Mouse (Mus musculus) megakaryocyte progenitor cell, adult 5-6 weeks (primary cell): ENCODE measurements around the gene Inmt. TPM values are rescaled to one million over a fixed set of nuclear protein-coding genes. Genes with fewer than 3 reads are reported as not detected.
"Not testable (repeated sequence)": the region's sequence is repeated elsewhere in the genome, so short reads cannot be mapped to it uniquely, and the experiment has no call there.

Experiments
- ATAC-seq: replicated peaks from 2 replicates; pipeline ENCODE4 v1.8.0; 2016; ENCODE audit warnings: mild to moderate bottlenecking, moderate TSS enrichment, inconsistent platforms; ENCODE audit not compliant: poor library complexity
- total RNA-seq, 2 experiments: library from RNA; stranded (forward) in 1 of 2; stranded (reverse) in 1 of 2; fragments of 157-497, 149-512 nt in 1 of 2; fragments of 200-1000 nt in 1 of 2; gene quantifications; 2 replicates each; pipeline versions ENCODE4 v1.2.3 to v1.2.4; 2015 to 2017

Inmt gene
- total RNA-seq (2015): not detected in 2 replicates
- total RNA-seq (2017): not detected in 2 replicates

DNA sequence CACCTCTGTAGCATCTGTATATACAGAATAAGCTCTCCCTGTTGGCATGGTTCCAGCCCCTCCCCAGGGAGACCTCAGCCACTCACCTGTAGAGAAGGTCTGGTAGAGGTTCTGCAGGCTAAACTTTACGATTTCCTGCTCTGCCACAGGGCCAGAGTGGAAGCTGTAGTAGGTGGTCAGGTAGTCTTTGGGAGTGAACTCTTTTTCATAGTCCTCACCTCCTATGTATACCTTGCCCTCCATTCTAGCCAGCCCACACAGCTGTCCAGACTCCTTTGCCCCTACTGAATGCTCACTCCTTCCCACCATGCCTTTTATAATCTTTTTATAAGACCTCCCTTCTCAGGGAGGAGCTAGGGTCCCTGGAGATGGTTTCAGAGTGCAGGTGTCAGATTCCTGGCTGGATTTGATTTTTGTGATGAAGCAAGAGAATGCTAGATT lies at the start of gene Inmt:
Inmt (minus strand) TSS at position 303 of the 441 bp plus-strand sequence.
- ATAC-seq: no peak

DNA sequence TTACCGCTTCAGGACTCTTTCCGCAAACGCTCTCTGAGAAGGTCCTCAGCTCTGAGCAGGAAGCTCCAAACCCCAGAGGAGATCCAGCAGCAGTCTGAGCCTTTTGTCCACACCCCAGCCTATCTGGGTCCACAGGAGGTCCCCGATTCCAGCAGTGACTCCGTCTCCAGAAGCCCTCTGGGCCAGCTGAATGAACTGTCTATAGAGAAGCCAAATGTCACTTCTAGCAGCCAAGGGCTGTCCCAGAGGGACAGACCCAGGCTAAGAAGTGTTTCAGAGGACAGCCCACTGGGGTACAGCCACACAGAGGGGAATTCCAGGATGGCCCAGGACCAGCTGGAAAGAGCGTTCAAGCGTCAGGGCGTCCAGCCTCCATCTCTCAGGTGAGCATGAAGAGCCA lies 49.1 kb upstream of the Inmt start:
- no peak for ATAC-seq

DNA sequence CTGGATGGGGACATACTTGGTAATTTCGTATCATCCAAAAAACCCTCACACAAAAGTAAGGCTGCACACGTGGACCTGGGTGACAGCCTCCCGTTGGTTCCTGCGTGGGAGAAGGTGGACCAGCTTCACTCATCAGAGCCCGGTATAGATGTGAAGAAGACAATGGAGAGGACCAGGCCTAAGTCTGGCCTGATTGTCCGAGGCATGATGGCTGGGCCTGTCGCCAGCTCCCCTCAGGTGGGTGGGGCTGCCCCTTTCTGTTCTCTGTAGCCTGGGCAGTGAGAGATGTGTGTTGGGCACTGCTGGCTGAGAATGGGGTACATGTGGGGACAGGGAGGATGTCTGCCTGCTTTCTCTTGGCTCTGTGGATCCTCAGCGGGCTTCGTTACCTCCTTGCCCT lies 43.4 kb upstream of the Inmt start:
- no peak for ATAC-seq

DNA sequence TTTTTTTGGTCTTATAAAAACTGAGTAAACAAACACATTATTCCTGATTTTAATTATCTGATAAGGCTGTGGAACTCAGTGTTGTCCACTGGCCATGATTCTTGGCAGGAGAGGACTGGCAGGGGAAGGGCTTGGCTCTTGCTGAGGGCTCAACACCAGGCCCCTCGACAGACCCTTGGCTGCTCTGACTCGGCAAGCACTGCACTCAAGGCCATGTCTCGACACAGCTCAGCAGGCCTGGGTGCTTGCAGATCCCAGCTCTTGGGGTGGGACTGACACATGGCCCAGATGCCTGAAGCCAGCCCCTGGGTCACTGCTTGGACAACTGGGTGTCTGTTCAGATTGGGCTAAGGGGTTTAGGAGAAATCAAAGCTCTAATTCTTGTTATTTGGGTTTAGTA lies 39.7 kb upstream of the Inmt start:
- no peak for ATAC-seq

DNA sequence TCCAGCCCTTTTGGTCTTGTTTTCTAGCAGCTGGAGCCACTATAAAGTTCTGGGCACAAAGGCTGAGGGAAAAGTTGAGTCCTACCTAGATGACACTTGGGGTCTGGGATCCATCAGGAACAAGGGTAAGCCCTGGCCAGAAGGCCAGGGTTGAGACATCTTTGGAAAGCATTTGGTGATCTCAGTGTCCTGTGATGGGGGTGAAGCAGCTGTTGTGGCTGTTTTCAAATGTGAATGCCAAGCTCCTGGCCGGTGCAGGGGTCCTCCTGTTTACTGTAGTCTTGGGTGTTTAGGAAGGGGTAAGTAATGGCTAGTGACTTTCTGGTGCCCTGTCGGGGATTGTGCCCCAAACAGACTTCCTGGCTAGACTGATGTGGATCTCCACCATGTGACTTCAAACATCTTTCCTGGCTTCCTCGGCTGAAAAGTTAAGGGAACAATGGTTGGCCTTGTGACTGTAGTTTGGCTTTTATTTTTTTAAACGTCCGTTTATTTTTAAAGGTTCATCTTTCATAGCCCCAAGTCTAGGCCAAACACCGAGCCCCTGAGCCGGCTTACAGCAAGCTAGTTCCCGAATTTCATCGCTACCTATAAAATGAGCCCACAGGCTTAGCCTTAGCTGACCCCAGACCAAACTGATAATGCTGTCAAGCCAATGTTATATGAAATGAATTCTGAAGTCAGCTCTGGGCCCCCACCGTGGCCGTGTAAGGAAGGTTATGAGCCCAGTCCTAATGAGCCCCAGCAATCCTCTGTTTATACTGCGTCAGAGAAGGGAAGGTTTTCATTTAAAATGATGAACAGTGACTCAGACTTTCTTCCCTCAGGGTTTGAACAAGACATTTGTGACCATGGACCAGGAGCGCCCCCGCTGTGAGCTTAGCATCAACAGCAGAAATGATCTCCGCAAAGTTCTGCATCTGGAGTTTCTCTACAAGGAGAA lies 35.9 kb upstream of the Inmt start:
- no peak for ATAC-seq

DNA sequence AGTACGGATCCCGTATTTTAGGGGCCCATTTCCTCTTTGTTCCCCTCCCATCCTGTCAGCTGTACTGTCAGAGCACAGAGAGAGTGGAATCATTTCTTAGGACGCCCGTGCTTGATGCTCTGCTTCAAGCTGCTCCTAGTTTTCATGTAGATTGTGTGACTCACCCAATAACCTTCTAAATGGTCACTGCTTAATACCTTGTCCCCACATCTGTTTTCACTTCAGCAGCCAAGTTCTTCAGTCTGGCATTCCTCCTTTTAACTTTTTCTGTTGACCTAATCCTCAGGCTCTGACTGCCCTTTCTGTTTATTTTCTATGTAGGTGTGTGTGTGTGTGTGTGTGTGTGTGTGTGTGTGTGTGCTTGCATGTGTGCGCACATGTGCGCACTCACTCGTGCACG lies 32.9 kb upstream of the Inmt start:
- ATAC-seq: no peak

DNA sequence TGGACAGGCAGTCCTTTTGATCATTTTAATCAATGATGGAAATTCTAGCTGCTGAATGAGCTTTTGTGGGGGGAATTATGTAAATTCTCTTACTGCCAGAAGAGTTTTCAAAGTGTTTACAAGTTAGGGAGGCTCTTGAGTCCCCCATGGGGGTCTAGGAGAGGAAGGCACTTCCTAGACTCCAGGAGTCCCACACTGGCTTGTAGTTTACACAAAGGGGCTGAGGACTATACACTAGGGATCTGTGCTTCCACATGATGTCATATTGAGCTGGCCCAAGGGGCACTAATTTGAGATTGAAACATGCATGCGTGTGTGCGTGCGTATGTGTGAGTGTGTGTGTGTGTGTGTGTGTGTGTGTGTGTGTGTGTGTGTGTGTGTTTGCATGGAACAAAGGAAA lies 29.1 kb upstream of the Inmt start:
- ATAC-seq: no peak

DNA sequence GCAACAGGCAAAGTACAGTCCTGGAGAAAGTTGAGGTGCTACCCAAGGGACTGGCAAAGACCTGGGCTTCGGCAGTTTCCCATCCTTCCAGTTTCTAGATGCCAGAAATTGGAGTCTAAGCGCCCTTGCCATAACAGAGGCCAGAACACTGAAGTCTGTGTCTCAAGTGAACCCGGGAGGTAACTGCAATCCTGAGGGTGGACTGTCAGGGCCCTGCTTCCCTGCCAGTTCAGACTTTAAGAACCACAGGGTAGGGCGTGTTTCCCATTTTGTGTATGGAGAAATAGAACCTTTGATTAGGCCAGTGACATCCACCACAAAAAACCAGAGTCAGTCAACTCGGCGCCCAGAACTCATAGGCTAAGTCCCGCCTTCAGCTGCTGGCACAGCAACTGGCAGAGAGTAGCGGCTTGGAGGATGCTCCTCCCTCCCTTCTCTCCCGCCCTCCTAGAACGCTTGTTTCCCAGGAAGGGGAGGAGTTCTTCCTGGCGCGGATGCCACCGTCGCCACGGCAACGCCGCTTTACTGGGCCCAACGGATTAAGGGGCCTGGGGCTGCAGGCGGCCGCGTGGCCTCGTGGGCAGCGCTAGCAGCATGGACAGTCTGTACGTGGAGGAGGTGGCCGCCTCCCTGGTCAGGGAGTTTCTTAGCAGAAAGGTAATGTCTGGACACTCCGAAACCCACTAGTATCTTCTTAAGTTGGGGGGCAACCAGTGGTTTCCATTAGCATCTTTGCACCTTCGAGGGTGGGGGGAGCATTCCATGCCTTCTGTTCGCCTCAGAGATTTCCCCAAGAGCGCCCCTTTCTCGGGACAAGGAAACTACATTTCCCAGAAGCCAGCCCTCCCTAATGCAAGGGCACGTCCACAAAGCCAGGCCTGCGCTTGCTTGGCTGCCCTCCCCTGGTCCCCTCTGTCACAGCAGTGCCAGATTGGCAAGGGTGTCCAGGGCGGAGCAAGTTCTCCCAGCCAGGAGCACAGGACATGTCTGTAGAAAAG lies 28.4 kb upstream of the Inmt start, which contains the start of gene Mindy4:
Mindy4 (plus strand) TSS at position 471 of the 998 bp plus-strand sequence.
- ATAC-seq: peak; percentile 95

DNA sequence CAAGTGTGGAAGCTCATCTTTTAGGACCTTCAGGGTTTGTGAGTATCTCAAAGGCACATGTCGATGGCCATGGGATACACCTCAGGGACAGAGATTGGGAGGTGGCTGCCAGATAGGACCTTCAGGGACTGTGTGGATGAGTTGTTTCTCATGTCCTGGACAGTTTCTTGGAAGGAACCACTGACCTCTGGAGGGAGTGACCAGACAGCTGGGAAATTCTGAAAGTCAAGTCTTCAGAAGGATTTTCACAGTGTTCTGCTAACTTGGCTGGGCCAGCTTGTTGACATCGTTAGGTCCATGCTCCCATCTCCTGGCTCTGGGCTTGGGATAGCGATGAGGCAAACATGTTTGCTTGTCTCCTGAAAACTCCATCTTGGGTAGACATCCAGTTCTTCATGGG lies 24.2 kb upstream of the Inmt start:
- ATAC-seq: no peak

DNA sequence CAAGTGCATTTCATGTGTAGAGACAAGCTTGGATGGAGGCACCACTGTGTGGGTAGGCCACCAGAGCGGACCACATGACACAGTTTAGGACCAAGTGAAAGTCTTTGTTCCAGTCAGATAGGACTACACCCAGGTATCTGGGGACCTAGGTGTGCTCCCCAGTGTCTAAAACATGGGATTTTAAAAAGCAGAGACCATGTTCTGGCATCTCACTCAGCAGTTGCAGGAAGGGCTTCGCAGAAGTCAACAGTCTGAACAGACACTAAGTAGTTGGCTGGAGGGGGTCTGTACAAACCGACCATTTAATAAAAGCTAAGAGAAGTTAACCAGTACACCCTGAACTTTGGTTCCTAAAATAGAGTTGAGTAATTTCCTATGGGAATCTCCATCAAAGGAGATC lies 18.3 kb upstream of the Inmt start:
- no peak for ATAC-seq

DNA sequence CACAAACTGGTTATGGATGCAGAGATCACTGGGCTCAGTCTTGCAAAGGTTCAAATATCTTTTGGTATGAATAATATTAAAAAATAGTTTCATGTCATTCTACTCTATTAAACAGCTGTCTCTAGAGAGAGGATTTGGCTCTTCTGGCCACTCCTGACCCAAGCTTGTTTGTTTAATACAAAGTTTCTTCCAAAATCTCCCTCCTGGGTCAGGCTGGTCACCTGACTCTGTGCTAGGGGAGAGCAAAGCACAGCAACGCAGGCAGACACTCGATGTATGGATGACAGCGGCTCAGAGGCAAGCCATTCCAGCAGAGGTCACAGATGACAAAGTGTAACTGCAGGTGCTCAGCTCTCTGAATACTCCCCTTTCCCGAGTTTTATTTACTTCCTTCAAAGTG lies 16.7 kb upstream of the Inmt start:
- no peak for ATAC-seq

DNA sequence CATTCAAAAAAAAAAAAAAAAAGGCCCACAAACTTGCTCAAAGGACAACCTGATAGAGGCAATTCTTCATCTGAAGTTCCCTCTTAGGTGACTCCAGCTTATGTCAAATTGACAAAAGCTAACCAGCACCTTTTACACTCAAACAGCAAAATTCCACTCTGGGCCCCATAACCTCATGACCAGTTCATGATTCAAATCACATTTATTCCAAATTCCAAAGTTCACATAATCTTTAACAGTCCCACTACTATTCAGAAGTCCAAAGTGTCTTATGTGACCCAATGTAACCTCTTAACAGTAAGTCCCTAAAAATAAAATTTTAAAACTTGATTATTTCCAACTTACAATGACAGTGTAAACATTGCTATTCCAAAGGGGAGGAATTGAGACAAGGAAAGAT lies 14.6 kb upstream of the Inmt start:
- ATAC-seq: no peak

DNA sequence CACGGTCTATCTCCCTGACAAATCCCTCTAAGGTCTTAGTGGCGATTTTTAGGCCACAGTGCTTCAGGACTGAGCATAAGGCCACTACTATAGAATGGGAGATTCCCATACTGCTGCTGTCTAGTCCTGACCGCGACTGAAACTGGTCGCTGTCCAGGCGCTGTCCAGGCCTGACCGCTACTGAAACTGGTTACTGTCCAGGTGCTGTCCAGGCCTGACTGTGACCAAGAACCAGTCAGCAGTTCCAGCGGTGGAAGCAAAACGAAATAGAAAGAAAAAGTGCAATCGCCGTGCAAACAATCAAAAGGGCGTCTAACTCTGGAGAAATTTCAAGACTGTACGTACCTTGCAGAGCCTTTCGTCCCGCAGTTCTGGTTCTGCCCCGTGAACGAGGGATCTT lies 13.0 kb upstream of the Inmt start:
- not testable (repeated sequence) for ATAC-seq

DNA sequence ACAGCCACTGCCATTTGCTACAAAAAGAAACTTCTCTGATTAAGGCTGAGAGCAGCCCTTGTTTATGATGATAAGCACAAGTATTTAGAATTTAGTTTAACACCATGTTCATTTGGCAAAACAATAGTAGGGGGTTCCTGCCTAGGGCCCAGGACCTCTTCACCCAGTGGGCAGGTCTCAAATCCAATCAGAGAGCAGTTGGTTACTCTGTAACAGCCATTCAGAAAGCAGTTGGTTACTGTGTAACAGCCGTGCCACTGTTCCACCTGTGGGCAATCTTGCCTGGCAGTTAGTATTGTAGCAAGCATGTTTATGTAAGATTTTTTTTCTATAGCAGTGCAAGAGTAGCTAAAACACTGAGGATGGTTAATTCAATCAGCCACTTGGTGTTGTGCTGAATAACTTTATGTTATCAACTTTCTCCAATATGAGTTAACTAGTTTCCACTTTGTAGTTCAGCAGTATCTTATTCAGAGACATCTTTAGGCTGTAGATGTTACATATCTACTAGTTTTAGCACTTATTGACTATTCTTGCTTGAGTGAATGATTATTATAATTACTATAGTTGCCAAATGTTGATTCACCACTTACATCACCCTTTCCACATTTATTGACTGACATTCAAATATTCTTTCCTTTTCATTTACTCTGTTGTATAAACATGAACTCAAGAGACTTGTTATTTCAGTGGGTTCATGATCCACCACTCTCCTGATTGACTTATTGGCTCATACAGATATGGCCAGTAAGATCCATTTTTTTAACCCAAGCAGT lies 8.0 kb upstream of the Inmt start:
- no peak for ATAC-seq

DNA sequence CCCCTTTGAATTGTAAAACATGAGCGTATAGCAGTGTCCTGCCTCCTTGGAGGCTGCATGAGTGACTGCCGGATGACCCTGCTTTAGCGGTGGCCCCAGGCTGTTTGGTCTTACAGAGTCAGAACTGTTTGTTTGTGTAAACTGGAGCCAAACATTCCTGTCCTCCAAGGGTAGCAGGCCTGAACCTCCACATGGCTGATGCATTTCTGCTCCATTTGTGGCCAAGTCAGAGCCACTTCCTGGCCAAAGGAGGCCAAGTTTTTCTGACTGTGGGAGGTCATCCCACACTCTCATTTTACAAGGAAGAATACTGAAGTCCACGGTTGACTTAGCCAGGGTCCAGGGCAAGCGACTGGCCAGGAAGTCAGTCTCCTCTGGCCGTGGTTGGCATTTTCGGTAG lies 4.7 kb upstream of the Inmt start:
- no peak for ATAC-seq

DNA sequence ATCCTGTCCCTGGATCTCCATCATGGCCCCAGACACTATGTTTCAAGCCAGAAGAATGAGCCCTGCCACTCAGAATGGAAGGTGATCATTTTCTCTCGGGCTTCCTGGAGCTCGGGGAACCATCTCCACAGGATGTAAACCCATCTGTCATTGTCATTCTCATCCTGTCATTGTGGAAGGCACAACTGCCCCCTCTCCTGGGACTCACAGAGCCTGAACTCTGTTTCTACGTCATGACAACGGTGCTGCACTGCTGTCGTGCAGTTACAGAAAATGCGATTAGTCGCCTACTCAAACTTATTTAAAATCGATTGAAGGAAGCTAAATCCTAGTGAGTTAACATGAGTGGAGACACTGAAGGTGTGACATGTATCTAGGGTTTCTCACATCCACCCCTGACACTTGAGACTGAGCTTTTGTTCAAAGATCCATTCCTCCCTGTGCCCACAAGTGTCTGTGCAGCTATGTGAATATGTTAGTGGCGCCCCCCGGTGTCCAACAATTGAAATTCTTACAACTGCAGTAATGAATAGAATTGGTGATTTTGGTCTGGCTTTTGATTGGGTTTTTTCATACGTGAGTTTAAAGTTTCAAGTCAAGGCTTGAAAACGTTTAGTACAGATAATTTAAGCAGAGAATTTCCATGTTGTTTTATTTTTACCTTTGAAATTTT lies 2.4 kb upstream of the Inmt start:
- peak; percentile 63; the same call in 1 of the 2 replicates for ATAC-seq

DNA sequence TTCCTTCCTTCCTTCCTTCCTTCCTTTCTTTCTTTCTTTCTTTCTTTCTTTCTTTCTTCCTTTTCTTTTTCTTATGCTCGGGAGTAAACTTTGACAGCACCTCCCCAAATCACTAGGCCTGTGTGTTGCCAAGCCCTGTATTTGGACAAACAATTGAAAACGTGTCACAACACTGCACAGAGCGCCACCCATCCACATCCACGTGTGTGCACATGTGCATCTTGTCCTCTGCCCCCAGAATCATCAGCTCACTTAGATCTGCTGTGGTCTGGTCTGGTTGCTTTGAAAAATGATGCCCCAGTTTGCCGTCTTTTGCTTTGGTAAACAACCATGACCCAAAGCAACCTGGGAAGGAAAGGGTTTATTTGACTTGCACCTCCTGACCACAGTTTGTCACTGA lies 1.0 kb upstream of the Inmt start:
- ATAC-seq: no peak

DNA sequence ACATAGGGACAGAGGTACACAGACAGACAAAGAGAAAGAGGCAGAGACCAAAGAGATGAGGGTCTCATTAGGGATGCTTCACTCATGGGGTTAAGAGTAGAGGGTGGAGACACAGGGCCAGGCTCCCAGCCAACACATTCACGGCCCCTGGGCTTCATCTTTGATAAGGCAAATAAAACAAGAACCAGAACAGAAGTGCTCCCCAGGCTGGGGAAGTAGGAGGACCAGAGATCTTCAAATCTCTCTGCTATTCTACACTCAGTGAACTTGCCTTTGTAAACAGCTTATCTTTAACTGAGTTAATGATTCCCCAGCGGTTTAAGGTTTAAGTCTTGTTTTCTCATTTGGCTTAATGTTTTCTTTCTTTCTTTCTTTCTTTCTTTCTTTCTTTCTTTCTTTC lies 613 bp upstream of the Inmt start:
- ATAC-seq: no peak

DNA sequence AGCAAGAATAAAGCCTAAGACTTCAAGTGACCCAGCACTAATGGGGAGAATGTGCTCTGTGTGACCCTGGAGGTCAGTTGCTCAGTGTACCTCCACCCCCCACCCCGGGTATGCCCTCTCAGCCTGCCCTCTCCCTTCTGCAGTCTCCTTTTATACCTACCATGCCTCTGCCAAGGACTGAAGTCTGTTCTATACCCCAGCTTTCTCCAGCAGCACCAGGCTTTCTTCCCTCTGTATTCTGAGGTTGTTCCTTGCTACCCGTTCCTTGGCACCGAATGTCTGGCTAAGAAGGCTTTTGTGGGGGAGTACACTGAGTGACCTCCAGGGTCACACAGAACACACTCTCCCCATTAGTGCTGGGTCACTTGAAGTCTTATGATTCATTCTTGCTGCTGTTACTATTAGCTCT lies 898 bp downstream of the Inmt start:
- no peak for ATAC-seq

DNA sequence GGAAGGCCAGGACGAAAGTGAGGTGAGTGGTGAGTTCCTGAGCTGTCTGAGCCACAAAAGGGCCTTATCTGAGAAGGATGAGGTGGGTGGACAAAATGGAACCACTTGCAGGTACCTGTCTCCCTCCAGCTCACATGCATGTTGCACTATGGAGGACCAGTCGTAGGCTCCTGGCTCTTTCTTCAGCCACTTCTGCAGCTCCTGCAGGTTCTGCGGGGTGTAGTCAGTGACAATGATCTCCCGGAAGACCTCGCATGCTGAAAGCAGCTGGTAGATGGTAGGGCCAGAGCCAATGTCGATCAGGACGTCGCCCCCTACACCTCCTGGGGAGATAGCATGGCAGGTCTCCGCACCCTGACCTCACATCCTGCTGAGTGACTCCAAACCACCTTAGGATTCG lies 1.7 kb downstream of the Inmt start:
- ATAC-seq: no peak
